Mouse (Mus musculus) naive thymus-derived CD4-positive, alpha-beta T cell, adult 5 months (primary cell): Measurements from ENCODE around the gene 2410004B18Rik. TPM values are rescaled to one million over a fixed set of nuclear protein-coding genes. Genes with fewer than 3 reads are reported as not detected.

Experiments
- polyA plus RNA-seq: library from polyadenylated mRNA; unstranded; fragments of 100-300 nt; shearing (Covaris generic); gene quantifications from one replicate; pipeline ENCODE4 v1.2.1, GENCODE M21; 2017

Gene 2410004B18Rik
- polyA plus RNA-seq = 99.5 TPM

DNA sequence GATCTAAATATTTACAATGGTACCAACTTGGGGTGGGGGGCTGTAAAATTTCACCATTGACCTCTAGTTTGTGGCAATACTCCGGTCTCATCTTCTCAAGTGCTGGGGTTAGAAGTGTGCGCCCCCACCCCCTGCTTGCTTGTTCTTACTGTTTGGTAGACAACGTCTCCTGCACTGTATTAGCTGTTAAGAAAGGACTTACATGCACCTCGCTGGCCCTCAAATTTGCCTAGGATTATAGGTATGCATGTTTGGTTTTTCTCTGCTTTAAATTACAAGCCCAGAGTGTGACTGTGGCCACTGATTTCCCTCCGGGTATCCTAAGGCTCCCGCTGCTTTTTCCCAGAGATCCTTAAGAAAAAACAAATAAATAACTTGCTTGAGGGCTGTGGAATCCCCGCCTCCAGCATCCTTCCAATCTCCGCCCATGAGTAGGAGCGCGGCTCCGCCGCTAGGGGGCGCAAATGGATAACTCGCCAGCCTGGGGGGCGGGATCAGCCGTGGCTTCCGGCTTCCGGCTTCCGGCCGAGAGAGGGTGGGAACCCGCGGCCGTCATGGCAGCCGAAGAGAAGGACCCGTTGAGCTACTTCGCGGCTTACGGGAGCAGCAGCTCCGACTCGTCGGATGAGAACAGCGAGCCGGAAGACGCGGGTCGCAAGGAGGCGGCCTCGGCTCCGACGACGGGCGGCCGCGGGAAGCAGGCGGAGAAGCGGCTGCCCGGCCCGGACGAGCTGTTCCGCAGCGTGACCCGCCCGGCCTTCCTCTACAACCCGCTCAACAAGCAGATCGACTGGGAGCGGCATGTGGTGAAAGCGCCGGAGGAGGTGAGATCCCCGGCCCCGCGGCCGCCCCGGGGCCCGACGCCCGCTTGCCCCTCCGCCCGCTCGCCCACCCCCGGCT, at the start of gene 2410004B18Rik:
TSS of gene 2410004B18Rik (plus strand) at position 510 of the 900 bp plus-strand sequence.

DNA sequence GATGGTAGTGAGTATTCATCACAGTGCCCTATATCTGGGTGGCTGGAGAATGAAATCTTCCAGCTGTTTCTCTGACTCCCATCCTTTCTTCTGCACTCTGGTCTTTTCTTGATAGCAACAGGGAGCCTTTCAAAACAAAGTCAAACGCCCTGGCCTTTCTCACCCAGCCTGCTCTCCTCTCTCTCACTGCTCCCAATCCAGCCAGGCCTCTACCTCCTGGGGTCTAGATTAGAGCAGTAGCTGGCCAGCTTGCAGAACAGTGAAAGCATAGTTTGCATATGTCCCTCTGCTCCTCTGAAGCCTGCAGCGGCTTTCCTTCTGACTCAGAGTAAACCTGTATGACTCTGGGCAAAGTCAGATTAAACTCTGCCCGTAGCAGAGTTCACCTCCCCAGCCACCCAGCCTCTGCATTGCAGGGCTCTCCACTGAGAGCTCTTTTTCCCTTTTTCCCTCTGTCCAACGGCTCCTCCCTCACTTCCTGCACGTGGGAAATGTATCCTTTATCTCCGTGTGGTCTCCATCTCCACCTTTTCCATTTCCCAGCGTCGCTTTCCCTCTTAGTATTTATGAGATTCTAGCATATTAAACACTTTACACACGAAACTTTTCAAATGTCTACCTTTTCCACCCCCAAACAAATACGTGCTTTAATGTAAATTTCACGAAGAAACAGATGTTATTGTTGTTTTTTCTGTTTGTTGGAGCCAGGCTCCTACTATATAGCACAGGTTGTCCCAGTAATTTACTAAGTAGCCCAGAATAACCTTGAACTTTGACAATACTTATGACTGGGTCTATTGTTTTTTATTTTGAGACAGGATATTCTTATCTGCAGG, 15.6 kb upstream of the 2410004B18Rik start, which contains the start of gene Bcl10:
TSS of gene Bcl10 (plus strand) at position 786 of the 836 bp plus-strand sequence.

DNA sequence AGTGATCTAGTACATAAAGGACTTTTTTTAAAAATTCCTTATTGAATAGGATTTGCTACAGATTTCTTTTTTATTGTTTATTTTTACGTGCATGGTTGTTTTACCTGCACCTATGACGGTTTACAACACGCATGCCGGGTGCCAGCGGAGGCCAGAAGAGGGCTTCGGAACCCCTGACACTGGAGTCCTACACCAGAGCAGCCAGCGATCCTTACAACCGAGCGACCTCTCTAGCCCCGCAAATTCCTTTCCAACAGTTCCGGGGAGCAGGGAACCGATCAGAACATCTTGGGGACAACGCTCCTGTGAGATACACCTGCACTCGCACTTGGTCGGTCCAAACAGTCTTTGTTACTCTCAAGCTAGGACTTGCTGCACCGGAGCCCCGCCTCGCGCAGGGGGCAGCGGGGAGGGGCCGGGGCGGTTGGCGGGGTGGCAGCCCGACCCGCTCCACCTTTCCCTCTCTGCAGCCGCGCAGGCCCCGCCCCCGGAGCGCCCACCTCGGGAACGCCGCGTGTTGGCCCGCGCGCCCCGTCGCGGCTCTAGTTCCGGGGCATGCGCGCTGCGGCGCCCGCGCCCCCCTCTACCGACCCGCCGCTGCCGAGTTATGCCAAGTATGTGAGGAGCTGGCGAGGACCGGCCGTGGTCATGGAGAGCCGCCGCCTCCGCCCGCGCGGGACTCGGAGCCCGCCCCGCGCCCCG, 49.6 kb downstream of the 2410004B18Rik start, which contains the start of gene Syde2:
TSS of gene Syde2 (plus strand) at position 603 of the 702 bp plus-strand sequence.

Other genes starting within 250 kb of the 2410004B18Rik start
- not detected for gene Ddah1, start 179.3 kb upstream of the 2410004B18Rik start, polyA plus RNA-seq
- 196 TPM for gene Bcl10, start 15.2 kb upstream of the 2410004B18Rik start, polyA plus RNA-seq
- gene Syde2, start 49.9 kb downstream of the 2410004B18Rik start, polyA plus RNA-seq = 1.5 TPM
- not detected for gene Wdr63, start 170.1 kb downstream of the 2410004B18Rik start, polyA plus RNA-seq
- 1.2 TPM for gene Mcoln3, start 179.4 kb downstream of the 2410004B18Rik start, polyA plus RNA-seq
- gene Mcoln2, start 211.8 kb downstream of the 2410004B18Rik start, polyA plus RNA-seq = 2.4 TPM